Mouse (Mus musculus) embryonic facial prominence, embryonic 15.5 days (tissue): Measurements from ENCODE around the gene Caskin1. TPM values are rescaled to one million over a fixed set of nuclear protein-coding genes. Genes with fewer than 3 reads are reported as not detected.
A peak's percentile ranks its signal among the peaks of the same experiment; 100 is the strongest.

Experiments used
- ATAC-seq: fragments of 200-750 bp; cut with Nextera tagmentation; 2 replicates; pipeline ENCODE4 v1.8.0; 2017; ENCODE audit warnings: low read depth, moderate TSS enrichment; ENCODE audit not compliant: insufficient number of reproducible peaks, low FRiP score, low TSS enrichment
- H3K27ac ChIP-seq: fragments of 300-500 bp; sonication (generic); replicated peaks from 2 replicates; pipeline ENCODE4 v1.5.1; 2015; ENCODE audit warnings: mild to moderate bottlenecking, inconsistent platforms
- H3K27me3 ChIP-seq: fragments of 300-500 bp; sonication (generic); 2 replicates; pipeline ENCODE4 v1.6.1; 2015; ENCODE audit warnings: inconsistent platforms
- H3K36me3 ChIP-seq: fragments of 300-500 bp; sonication (generic); 2 replicates; pipeline ENCODE4 v1.6.1; 2015; ENCODE audit warnings: mild to moderate bottlenecking, inconsistent platforms
- H3K4me1 ChIP-seq: fragments of 300-500 bp; sonication (generic); 2 replicates; pipeline ENCODE4 v1.6.1; 2015; ENCODE audit warnings: inconsistent platforms
- H3K4me2 ChIP-seq: fragments of 300-500 bp; sonication (generic); replicated peaks from 2 replicates; pipeline ENCODE4 v1.6.1; 2015; ENCODE audit warnings: mild to moderate bottlenecking, inconsistent platforms
- H3K4me3 ChIP-seq: fragments of 300-500 bp; sonication (generic); replicated peaks from 2 replicates; pipeline ENCODE4 v1.5.1; 2015; ENCODE audit warnings: mild to moderate bottlenecking, inconsistent platforms
- H3K9ac ChIP-seq: fragments of 300-500 bp; sonication (generic); 2 replicates; pipeline ENCODE4 v1.6.1; 2015; ENCODE audit warnings: inconsistent platforms
- H3K9me3 ChIP-seq: fragments of 300-500 bp; sonication (generic); replicated peaks from 2 replicates; pipeline ENCODE4 v1.6.1; 2016; ENCODE audit warnings: inconsistent platforms
- WGBS: fragments of 180-500 bp; shearing (Covaris S2); methylation state at CpG from one replicate; pipeline ENCODE4 v1.1.7; 2015; 5-methylcytosine and 5-hydroxymethylcytosine counted together
- polyA plus RNA-seq: library from polyadenylated mRNA; unstranded; fragments of >200 nt; fragmentation: Nextera tagmentation; extraction: Ambion mirVana; gene quantifications from 2 replicates; pipeline ENCODE4 v1.2.1, GENCODE M21; 2015

The Caskin1 gene
- polyA plus RNA-seq, 1 experiment from 2014 or later = 4.0 TPM

GRCm38 (mm10) chr17:24472512-24472911, 15.9 kb upstream of the Caskin1 start:
- peak overlapping the region; percentile 96; the same call in 1 of the 2 replicates for H3K4me2 ChIP-seq

GRCm38 (mm10) chr17:24473612-24474275, 14.7 kb upstream of the Caskin1 start, which contains the start of gene Bricd5:
Gene Bricd5 (plus strand): TSS chr17:24473884.
- Histone ChIP-seq H3K36me3 (peaks cover 40% of the 10 kb centered on the region), H3K9me3 (no peaks in the 10 kb centered on the region), H3K4me1 (peaks cover 36% of the 10 kb centered on the region), H3K4me3 (no peak within 1 kb of the TSS), H3K4me2 (peak within 1 kb of the TSS; percentile 96; the same call in 1 of the 2 replicates), H3K27me3 (no peaks in the 10 kb centered on the region), H3K27ac (0 out of 2 replicates have a peak within 1 kb of the TSS, but pooled peaks have one; percentile 25), H3K9ac (no peak within 1 kb of the TSS)
- ATAC-seq = no peak
- WGBS = 50% methylated on average over 6 of the region's 6 CpGs

More at GRCm38 (mm10) chr17:24472512-24472911, 15.9 kb upstream of the Caskin1 start:
- 0 out of 2 replicates have a peak overlapping the region, but pooled peaks have one; percentile 84 for H3K4me3 ChIP-seq
- H3K4me1 ChIP-seq = peaks cover 26% of the 10 kb centered on the region
- H3K36me3 ChIP-seq = peaks cover 39% of the 10 kb centered on the region
- H3K27me3 ChIP-seq = no peaks in the 10 kb centered on the region
- no peaks in the 10 kb centered on the region for H3K9me3 ChIP-seq
- H3K27ac ChIP-seq = no peak overlapping the region
- 0 out of 2 replicates have a peak overlapping the region, but pooled peaks have one; percentile 4 for H3K9ac ChIP-seq
- ATAC-seq = no peak
- WGBS = 79% methylated on average over 4 of the region's 4 CpGs

DNA sequence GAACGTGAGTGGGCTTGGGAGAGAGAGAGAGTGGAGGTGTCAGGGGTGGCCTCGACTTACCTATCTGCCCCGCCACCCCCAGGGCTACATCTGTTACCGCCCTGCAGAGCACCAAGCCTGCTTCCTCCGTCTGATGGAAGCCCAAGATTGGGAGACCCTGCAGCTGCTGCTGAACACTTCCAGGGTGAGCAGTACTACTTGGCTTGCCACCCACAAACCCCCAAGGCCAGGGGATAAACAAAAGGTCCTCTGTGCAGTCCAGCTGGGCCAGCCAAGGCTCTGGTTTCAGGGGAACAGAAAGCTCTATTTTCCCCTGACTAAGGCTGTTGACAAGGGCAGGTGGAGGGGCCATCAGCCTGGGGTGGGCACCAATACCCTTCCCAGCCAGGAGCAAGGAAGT, 13.8 kb upstream of the Caskin1 start:
- 44% methylated on average over 5 of the region's 5 CpGs for WGBS
- Histone ChIP-seq H3K27ac (0 out of 2 replicates have a peak overlapping the region, but pooled peaks have one; percentile 25), H3K9ac (no peak overlapping the region), H3K4me2 (no peak overlapping the region), H3K27me3 (no peaks in the 10 kb centered on the region), H3K9me3 (no peaks in the 10 kb centered on the region), H3K36me3 (peaks cover 40% of the 10 kb centered on the region), H3K4me1 (peaks cover 36% of the 10 kb centered on the region), H3K4me3 (no peak overlapping the region)
- ATAC-seq = no peak

DNA sequence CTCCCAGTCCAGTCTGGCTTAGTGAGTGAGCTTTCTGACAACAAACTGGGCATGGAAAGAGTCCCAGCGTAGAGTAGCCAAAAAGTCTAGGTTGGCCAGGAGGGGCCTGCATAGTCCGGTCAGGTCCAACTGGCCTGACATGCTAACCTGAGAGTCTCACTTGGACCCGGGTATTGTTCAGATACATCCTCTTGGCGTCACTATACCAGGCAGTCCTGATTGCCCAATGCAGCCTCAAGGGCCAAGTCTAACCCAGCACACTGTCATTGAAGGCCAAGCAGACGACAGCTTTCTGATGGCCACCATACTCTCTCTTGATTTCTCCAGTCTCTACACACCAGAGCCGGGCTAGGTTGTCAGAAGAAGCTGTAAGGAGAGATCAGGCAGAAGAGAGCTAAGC, 12.8 kb upstream of the Caskin1 start:
- H3K27me3 ChIP-seq = no peaks in the 10 kb centered on the region
- H3K4me2 ChIP-seq = no peak overlapping the region
- no peak overlapping the region for H3K9ac ChIP-seq
- no peaks in the 10 kb centered on the region for H3K9me3 ChIP-seq
- H3K4me3 ChIP-seq = no peak overlapping the region
- WGBS = 91% methylated on average over 6 of the region's 6 CpGs
- ATAC-seq = no peak
- peaks cover 40% of the 10 kb centered on the region for H3K36me3 ChIP-seq
- H3K4me1 ChIP-seq = peaks cover 36% of the 10 kb centered on the region
- H3K27ac ChIP-seq = no peak overlapping the region

GRCm38 (mm10) chr17:24476022-24476776, 12.2 kb upstream of the Caskin1 start:
- Histone ChIP-seq H3K36me3 (peaks cover 40% of the 10 kb centered on the region), H3K4me3 (no peak overlapping the region), H3K4me2 (no peak overlapping the region), H3K9me3 (no peaks in the 10 kb centered on the region), H3K27ac (no peak overlapping the region), H3K27me3 (no peaks in the 10 kb centered on the region), H3K9ac (no peak overlapping the region), H3K4me1 (peaks cover 30% of the 10 kb centered on the region)
- ATAC-seq = no peak
- 90% methylated on average over 10 of the region's 10 CpGs for WGBS

DNA sequence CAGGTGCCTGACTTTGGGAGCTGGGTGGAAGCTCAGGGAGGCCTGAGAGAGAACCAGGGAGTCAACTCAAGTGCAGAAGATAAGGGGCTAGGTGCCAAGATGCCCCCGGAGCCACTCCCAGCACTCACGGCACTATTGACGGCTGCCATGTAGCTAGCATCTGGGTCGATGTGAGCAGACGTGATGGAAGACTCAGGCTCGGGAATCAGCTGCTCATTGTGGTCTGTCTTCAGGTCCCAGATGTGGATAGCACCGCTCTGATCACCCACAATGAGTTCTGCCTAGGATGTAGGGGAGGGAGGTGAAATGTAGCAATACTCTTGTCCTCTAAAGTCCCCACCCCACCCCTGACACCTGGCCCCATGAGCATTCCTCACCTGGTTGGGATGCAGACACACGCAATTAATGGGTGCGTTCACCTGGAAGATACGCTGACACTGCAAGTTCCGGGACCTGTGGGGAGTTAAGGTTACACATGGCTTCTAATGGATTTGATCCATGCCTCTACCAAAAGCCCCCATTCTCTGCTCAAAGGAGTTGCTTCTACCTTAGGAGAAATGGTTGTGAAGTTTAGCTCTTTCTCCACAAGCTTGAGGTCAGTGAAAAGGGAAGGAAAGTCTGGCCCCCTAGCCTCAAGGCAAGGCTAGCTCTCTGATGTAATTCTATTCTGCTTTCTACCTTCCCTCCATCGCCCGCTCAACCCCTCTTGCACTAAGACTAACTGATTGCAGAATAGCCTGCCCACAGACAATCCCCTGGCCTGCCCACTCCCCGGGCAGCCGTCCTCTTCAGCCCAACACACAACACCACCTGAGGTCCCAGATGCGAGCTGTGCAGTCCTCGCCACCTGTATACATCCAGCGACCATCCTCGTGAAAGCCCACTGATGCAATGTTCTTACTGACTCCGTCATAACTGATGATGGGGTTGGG, 11.1 kb upstream of the Caskin1 start:
- peaks cover 19% of the 10 kb centered on the region for H3K4me1 ChIP-seq
- ATAC-seq = no peak
- H3K4me2 ChIP-seq = no peak overlapping the region
- peaks cover 40% of the 10 kb centered on the region for H3K36me3 ChIP-seq
- no peak overlapping the region; the same call in 1 of the 2 replicates for H3K9ac ChIP-seq
- WGBS = 85% methylated on average over 20 of the region's 20 CpGs
- H3K9me3 ChIP-seq = no peaks in the 10 kb centered on the region
- H3K4me3 ChIP-seq = peak overlapping the region; percentile 87; the same call in 1 of the 2 replicates
- no peak overlapping the region for H3K27ac ChIP-seq
- no peaks in the 10 kb centered on the region for H3K27me3 ChIP-seq

GRCm38 (mm10) chr17:24477985-24478600, 10.3 kb upstream of the Caskin1 start:
- H3K4me2 ChIP-seq = peak overlapping the region; percentile 61
- peak overlapping the region; percentile 98; the same call in 1 of the 2 replicates for H3K27ac ChIP-seq
- H3K27me3 ChIP-seq = no peaks in the 10 kb centered on the region
- H3K4me3 ChIP-seq = peak overlapping the region; percentile 87
- no peaks in the 10 kb centered on the region for H3K9me3 ChIP-seq
- H3K36me3 ChIP-seq = peaks cover 37% of the 10 kb centered on the region
- H3K4me1 ChIP-seq = peaks cover 12% of the 10 kb centered on the region
- WGBS = 46% methylated on average over 11 of the region's 11 CpGs
- peak overlapping the region; percentile 77 for H3K9ac ChIP-seq
- no peak for ATAC-seq

DNA sequence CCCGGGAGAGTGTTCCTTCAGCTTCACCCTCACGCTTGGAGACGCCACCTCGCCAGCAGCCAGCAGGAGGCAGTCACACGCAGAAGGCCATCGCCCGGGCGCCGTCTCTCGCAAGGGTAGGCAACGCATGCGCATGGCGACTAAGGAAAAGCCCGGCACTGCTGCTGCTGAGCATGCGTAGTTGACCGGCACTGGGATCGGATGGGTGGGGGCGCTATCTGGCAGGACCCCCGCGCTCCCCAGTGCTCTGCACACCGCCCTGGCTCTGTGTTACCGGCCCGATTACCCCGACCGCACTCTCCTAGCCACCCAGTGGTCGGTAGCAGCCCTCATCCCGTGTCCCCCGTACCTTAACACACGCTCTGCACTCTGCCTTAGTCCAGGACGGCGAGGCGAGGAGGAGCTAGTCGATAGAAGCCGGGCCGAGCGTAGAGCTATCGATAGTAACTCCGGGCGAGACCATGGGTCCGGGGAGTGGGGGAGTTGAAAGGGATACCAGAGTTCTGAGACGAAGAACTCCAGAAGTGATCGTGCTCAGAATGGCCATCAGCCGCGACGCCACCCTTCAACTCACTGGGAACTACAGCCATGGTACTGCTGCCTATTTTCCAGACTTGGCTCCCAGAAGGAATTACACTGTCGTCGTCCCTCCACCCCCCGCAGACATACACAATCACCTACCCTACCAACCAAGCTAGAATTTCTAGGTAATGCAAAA, 9.6 kb upstream of the Caskin1 start, which contains the start of gene Mlst8:
Mlst8 (minus strand) TSS at position 416 of the 718 bp plus-strand sequence.
- H3K4me3 ChIP-seq = peak within 1 kb of the TSS; percentile 87
- peaks cover 12% of the 10 kb centered on the region for H3K4me1 ChIP-seq
- peaks cover 36% of the 10 kb centered on the region for H3K36me3 ChIP-seq
- WGBS = under 1% methylated on average over 48 of the region's 48 CpGs
- peak within 1 kb of the TSS; percentile 77 for H3K9ac ChIP-seq
- H3K9me3 ChIP-seq = no peaks in the 10 kb centered on the region
- peak within 1 kb of the TSS; percentile 98 for H3K27ac ChIP-seq
- no peaks in the 10 kb centered on the region for H3K27me3 ChIP-seq
- H3K4me2 ChIP-seq = peak within 1 kb of the TSS; percentile 61
- ATAC-seq = peak; percentile 92

DNA sequence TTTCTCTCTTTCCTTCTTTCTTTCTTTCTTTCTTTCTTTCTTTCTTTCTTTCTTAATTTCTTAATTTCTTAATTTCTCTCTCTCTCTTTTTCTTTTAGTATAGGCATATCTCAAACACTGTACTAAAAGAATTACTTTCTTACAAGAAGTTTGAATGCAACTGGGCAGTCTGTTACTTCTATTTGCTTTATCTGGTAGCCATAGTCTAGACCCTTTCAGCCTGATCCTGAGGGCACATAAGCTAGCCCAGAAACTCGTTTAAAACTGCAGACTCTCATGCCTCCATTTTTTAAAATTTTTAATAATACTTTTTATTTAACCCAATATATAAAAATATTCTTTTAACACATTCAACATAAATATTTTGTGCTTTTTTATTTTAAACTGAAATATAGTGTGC, 9.0 kb upstream of the Caskin1 start:
- 15% methylated on average over 1 of the region's 1 CpGs for WGBS
- H3K9ac ChIP-seq = no peak overlapping the region
- H3K27ac ChIP-seq = 0 out of 2 replicates have a peak overlapping the region, but pooled peaks have one; percentile 48
- peak overlapping the region; percentile 87 for H3K4me3 ChIP-seq
- no peak for ATAC-seq
- no peaks in the 10 kb centered on the region for H3K9me3 ChIP-seq
- H3K27me3 ChIP-seq = no peaks in the 10 kb centered on the region
- H3K4me2 ChIP-seq = 0 out of 2 replicates have a peak overlapping the region, but pooled peaks have one; percentile 61
- H3K36me3 ChIP-seq = peaks cover 31% of the 10 kb centered on the region
- peaks cover 12% of the 10 kb centered on the region for H3K4me1 ChIP-seq
